In the genomic region with DNA sequence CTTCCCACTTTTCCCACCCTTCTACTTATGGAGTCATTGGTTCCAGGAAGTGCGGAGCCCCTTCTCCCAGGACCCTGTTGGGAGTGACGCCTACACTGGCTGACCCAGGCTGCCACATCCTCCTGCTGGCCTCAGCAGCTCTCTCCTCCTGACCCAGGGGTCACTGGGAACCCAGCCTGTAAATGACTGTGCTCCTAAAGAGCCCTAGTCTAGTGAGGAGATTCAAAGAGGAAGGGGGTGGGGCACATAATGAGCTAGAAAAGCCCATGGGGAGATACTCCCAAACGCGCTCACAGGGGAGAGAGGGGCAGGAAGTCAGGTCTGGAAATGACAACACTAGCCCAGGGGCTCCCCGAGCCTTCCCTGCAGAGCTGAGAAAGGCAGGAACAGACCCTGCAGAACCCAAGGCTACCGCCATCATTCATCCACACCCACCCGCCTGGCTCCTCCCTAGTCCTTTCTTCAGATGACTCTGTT, we compare ENCODE assay signal across 8 mouse cellular contexts. TPM values are rescaled to one million over a fixed set of nuclear protein-coding genes. Genes with fewer than 3 reads are reported as not detected.
A peak's percentile ranks its signal among the peaks of the same experiment; 100 is the strongest.
DNase-seq lines count a peak whose midpoint lies in the region; TF ChIP-seq lines count a peak whose summit lies in the region.

No protein-coding gene starts in this region.

- intact Hi-C loops in heart, postnatal 36 days (cut with DNase I): no loop called here

- no peak for TF ChIP-seq CTCF in embryonic fibroblast, embryonic 13.5 days (IDR thresholded peaks at IDR 0.05; ENCODE audit: borderline replicate concordance, insufficient read depth, low read length)

- WGBS in limb, embryonic 10.5 days: 3% methylated on average over 7 of the region's 7 CpGs

- no peaks in the 10 kb centered on the region for H3K9me3 ChIP-seq in limb, embryonic 10.5 days (replicated peaks)

- H3K27me3 ChIP-seq in limb, embryonic 10.5 days (ENCODE audit: low read depth, poor library complexity, severe bottlenecking): no peaks in the 10 kb centered on the region

- peaks cover 17% of the 10 kb centered on the region for H3K4me1 ChIP-seq in embryonic fibroblast, embryonic 13.5 days (ENCODE audit: control insufficient read depth, insufficient read depth, low read length)
- peaks cover 68% of the 10 kb centered on the region for H3K4me1 ChIP-seq in limb, embryonic 10.5 days

- peak; percentile 79 for DNase-seq in R1 (ENCODE audit: low read depth, low spot score)
- DNase-seq in heart, postnatal 36 days: peak; percentile 58 to 70
- peak; percentile 54 for DNase-seq in limb, embryonic 10.5 days (ENCODE audit: low spot score)
- peak; percentile 69 for DNase-seq in mesoderm, embryonic 11.5 days (ENCODE audit: low read depth, low spot score)
- DNase-seq in layer of hippocampus, adult 9-11 months: no peak
- DNase-seq in layer of hippocampus, adult 18-20 months (ENCODE audit: low spot score in 2 of 2): no peak
- DNase-seq in urinary bladder, adult 2 months (ENCODE audit: low spot score): no peak

- H3K27ac ChIP-seq in embryonic fibroblast, embryonic 13.5 days (ENCODE audit: insufficient read depth, low read length): peak overlapping the region; percentile 66; the same call in 1 of the 2 replicates
- H3K27ac ChIP-seq in limb, embryonic 10.5 days: peak overlapping the region; percentile 82

- H3K36me3 ChIP-seq in limb, embryonic 10.5 days: peaks cover 5% of the 10 kb centered on the region

- no peak for TF ChIP-seq POLR2A in embryonic fibroblast, embryonic 13.5 days (IDR thresholded peaks at IDR 0.05; ENCODE audit: low read depth, low read length)

- H3K4me3 ChIP-seq in embryonic fibroblast, embryonic 13.5 days (ENCODE audit: insufficient read depth, low read length): no peak overlapping the region
- H3K4me3 ChIP-seq in limb, embryonic 10.5 days: peak overlapping the region; percentile 34

RNA-seq across cellular contexts. Expression of gene Dennd2a, which starts 17.9 kb away (rescaled TPM):
- 15.5 and 16.1 TPM in 2 replicates for polyA plus RNA-seq in embryonic fibroblast, embryonic 13.5 days (2011; ENCODE audit: insufficient read length, low read depth, missing spikeins)
- total RNA-seq in heart, postnatal 36 days (2021): 1 to 10 TPM; 6.8 to 7.4 TPM
- polyA plus RNA-seq in limb, embryonic 10.5 days (2016; fragmentation: Nextera tagmentation; extraction: Ambion mirVana): 33.9 and 40.7 TPM in 2 replicates
- 10 to 100 TPM; 37.6 to 38.9 TPM for total RNA-seq in layer of hippocampus, adult 18-20 months (2021)
- 10.8 and 14.9 TPM in 2 replicates for polyA plus RNA-seq in urinary bladder, adult 2 months (2012; rRNA removed)

RNA-seq across cellular contexts. Expression of gene Adck2, which starts 34.0 kb away (rescaled TPM):
- 10.3 and 11.2 TPM in 2 replicates for polyA plus RNA-seq in embryonic fibroblast, embryonic 13.5 days (2011; ENCODE audit: insufficient read length, low read depth, missing spikeins)
- total RNA-seq in heart, postnatal 36 days (2021): 10 to 100 TPM; 14.0 to 15.8 TPM
- polyA plus RNA-seq in limb, embryonic 10.5 days (2016; fragmentation: Nextera tagmentation; extraction: Ambion mirVana): 17.3 and 25.6 TPM in 2 replicates
- 10 to 100 TPM; 21.6 to 27.3 TPM for total RNA-seq in layer of hippocampus, adult 18-20 months (2021)
- 19.4 and 21.9 TPM in 2 replicates for polyA plus RNA-seq in urinary bladder, adult 2 months (2012; rRNA removed)

RNA-seq across cellular contexts. Expression of gene Gm42420, which starts 45.8 kb away (rescaled TPM):
- not detected in 2 replicates for polyA plus RNA-seq in embryonic fibroblast, embryonic 13.5 days (2011; ENCODE audit: insufficient read length, low read depth, missing spikeins)
- total RNA-seq in heart, postnatal 36 days (2021): under 1 TPM in 1 of 2 experiments, not detected in 1; 0.72 TPM
- polyA plus RNA-seq in limb, embryonic 10.5 days (2016; fragmentation: Nextera tagmentation; extraction: Ambion mirVana): 0.79 and 1.7 TPM in 2 replicates
- total RNA-seq in layer of hippocampus, adult 18-20 months (2021): not detected
- 1.2 and 1.9 TPM in 2 replicates for polyA plus RNA-seq in urinary bladder, adult 2 months (2012; rRNA removed)

RNA-seq across cellular contexts. Expression of gene Ndufb2, which starts 52.7 kb away (rescaled TPM):
- polyA plus RNA-seq in embryonic fibroblast, embryonic 13.5 days (2011; ENCODE audit: insufficient read length, low read depth, missing spikeins): 84.9 and 104 TPM in 2 replicates
- total RNA-seq in heart, postnatal 36 days (2021): 100 to 1,000 TPM; 703 to 715 TPM
- 290 and 296 TPM in 2 replicates for polyA plus RNA-seq in limb, embryonic 10.5 days (2016; fragmentation: Nextera tagmentation; extraction: Ambion mirVana)
- total RNA-seq in layer of hippocampus, adult 18-20 months (2021): 100 to 1,000 TPM; 169 to 176 TPM
- polyA plus RNA-seq in urinary bladder, adult 2 months (2012; rRNA removed): 141 and 189 TPM in 2 replicates

Comparison
In these comparisons a context has a peak if more than half of its experiments do, and no peak if none do; other contexts are left out.
1. DNase-seq: peak in R1 (single experiment), heart, postnatal 36 days (2 of 2), limb, embryonic 10.5 days (single experiment) and mesoderm, embryonic 11.5 days (single experiment); none in layer of hippocampus, adult 9-11 months (single experiment), layer of hippocampus, adult 18-20 months (0 of 2) and urinary bladder, adult 2 months (single experiment).